Mouse (Mus musculus): ENCODE results near the gene Nup210. TPM values are rescaled to one million over a fixed set of nuclear protein-coding genes. Genes with fewer than 3 reads are reported as not detected.
A peak's percentile ranks its signal among the peaks of the same experiment; 100 is the strongest.

Gene Nup210
- total and polyA plus RNA-seq, 3 experiments = 46.3 to 394 (median 71.5) TPM

GRCm38 (mm10) chr6:91120206-91120605, 3.6 kb upstream of the Nup210 start:
- DNase-seq (ENCODE audit: low read depth, low spot score) = no peak
- Histone ChIP-seq H3K79me2 (ENCODE audit: control insufficient read depth, insufficient read depth, low read length, poor library complexity) (peaks cover 13% of the 10 kb centered on the region), H3K36me3 (ENCODE audit: control insufficient read depth in 1 of 2, insufficient read depth in 2 of 2, low read length in 2 of 2) (peaks cover 0 to 18% of the 10 kb centered on the region in 2 experiments; a peak in 2 of 4 replicates), H3K4me3 (ENCODE audit: control insufficient read depth in 1 of 2, insufficient read depth in 1 of 2, low read depth in 2 of 2, low read length in 2 of 2) (no peak overlapping the region), H3K9me3 (replicated peaks; ENCODE audit: insufficient read depth, low read length) (no peaks in the 10 kb centered on the region), H3K27ac (ENCODE audit: control insufficient read depth, low read depth, low read length) (peak overlapping the region; percentile 30; the same call in 1 of the 2 replicates), H3K9ac (ENCODE audit: control insufficient read depth, low read depth, low read length, poor library complexity, severe bottlenecking) (no peak overlapping the region), H3K4me1 (ENCODE audit: control insufficient read depth in 1 of 2, insufficient read depth in 2 of 2, low read length in 2 of 2) (peaks cover 5 to 16% of the 10 kb centered on the region in 2 experiments; a peak in 3 of 4 replicates), H3K27me3 (ENCODE audit: control insufficient read depth in 1 of 2, insufficient read depth in 2 of 2, low read length in 2 of 2) (no peaks in the 10 kb centered on the region)
- TF ChIP-seq HCFC1 (IDR thresholded peaks at IDR 0.05; ENCODE audit: low read depth, low read length) (no peak), MEF2A (IDR thresholded peaks at IDR 0.05; ENCODE audit: extremely low read depth, insufficient replicate concordance, low read depth, low read length, poor library complexity, severe bottlenecking) (no peak), RAD21 (IDR thresholded peaks at IDR 0.05; ENCODE audit: low read depth, low read length) (no peak), MXI1 (IDR thresholded peaks at IDR 0.05; ENCODE audit: low read depth, low read length) (no peak), SIN3A (IDR thresholded peaks at IDR 0.05; ENCODE audit: low read length) (no peak), CHD1 (IDR thresholded peaks at IDR 0.05; ENCODE audit: low read depth, low read length) (no peak), TBP (IDR thresholded peaks at IDR 0.05; ENCODE audit: low read depth, low read length) (no peak), CTCF (IDR thresholded peaks at IDR 0.05 in 2 of 3, conservative IDR thresholded peaks at IDR 0.05 in 1 of 3; ENCODE audit: control insufficient read depth in 1 of 3, insufficient read depth in 1 of 3, low read depth in 2 of 3, low read length in 3 of 3, poor library complexity in 1 of 3, severe bottlenecking in 1 of 3) (no peak), SMC3 (IDR thresholded peaks at IDR 0.05; ENCODE audit: low read depth, low read length) (no peak), TAL1 (IDR thresholded peaks at IDR 0.05; ENCODE audit: low read length) (no peak), EP300 (IDR thresholded peaks at IDR 0.05; ENCODE audit: low read depth in 1 of 2, low read length in 2 of 2) (no peak), UBTF (IDR thresholded peaks at IDR 0.05; ENCODE audit: borderline replicate concordance, insufficient read depth, low read depth, low read length) (no peak), ELF1 (IDR thresholded peaks at IDR 0.05; ENCODE audit: low read depth, low read length) (no peak), POLR2A (IDR thresholded peaks at IDR 0.05; ENCODE audit: control insufficient read depth in 1 of 2, insufficient read depth in 1 of 2, low read depth in 1 of 2, low read length in 2 of 2, poor library complexity in 1 of 2) (no peak), GATA1 (IDR thresholded peaks at IDR 0.05; ENCODE audit: low read depth, low read length) (no peak), NRF1 (IDR thresholded peaks at IDR 0.05; ENCODE audit: insufficient read depth, low read depth, low read length, poor library complexity, severe bottlenecking) (no peak), POLR2AphosphoS5 (IDR thresholded peaks at IDR 0.05; ENCODE audit: borderline replicate concordance, low read depth, low read length) (no peak), MYB (IDR thresholded peaks at IDR 0.05; ENCODE audit: low read depth, low read length) (no peak), USF1 (IDR thresholded peaks at IDR 0.05; ENCODE audit: low read depth, low read length) (no peak), MAFK (IDR thresholded peaks at IDR 0.05; ENCODE audit: borderline replicate concordance, low read depth, low read length) (no peak)

- Histone ChIP-seq H3K79me2 (ENCODE audit: control insufficient read depth, insufficient read depth, low read length, poor library complexity) (peaks cover 26% of the 10 kb centered on the region), H3K4me3 (ENCODE audit: control insufficient read depth in 1 of 2, insufficient read depth in 1 of 2, low read depth in 2 of 2, low read length in 2 of 2) (no peak overlapping the region), H3K27ac (ENCODE audit: control insufficient read depth, low read depth, low read length) (no peak overlapping the region), H3K36me3 (ENCODE audit: control insufficient read depth in 1 of 2, insufficient read depth in 2 of 2, low read length in 2 of 2) (peaks cover 0 to 24% of the 10 kb centered on the region in 2 experiments; a peak in 2 of 4 replicates), H3K9me3 (replicated peaks; ENCODE audit: insufficient read depth, low read length) (no peaks in the 10 kb centered on the region), H3K27me3 (ENCODE audit: control insufficient read depth in 1 of 2, insufficient read depth in 2 of 2, low read length in 2 of 2) (no peaks in the 10 kb centered on the region), H3K9ac (ENCODE audit: control insufficient read depth, low read depth, low read length, poor library complexity, severe bottlenecking) (no peak overlapping the region), H3K4me1 (ENCODE audit: control insufficient read depth in 1 of 2, insufficient read depth in 2 of 2, low read length in 2 of 2) (peaks cover 14 to 17% of the 10 kb centered on the region in 2 experiments)
- no peak for TF ChIP-seq E2F4 (IDR thresholded peaks at IDR 0.05; ENCODE audit: borderline replicate concordance, low read depth, low read length)
- TF ChIP-seq ZC3H11A (IDR thresholded peaks at IDR 0.05; ENCODE audit: low read depth, low read length) = no peak
- TF ChIP-seq SMC3 (IDR thresholded peaks at IDR 0.05; ENCODE audit: low read depth, low read length) = no peak
- no peak for TF ChIP-seq ZKSCAN1 (IDR thresholded peaks at IDR 0.05; ENCODE audit: low read depth, low read length)
- no peak for TF ChIP-seq ELF1 (IDR thresholded peaks at IDR 0.05; ENCODE audit: low read depth, low read length)
- no peak for TF ChIP-seq MXI1 (IDR thresholded peaks at IDR 0.05; ENCODE audit: low read depth, low read length)
- TF ChIP-seq KAT2A (conservative IDR thresholded peaks at IDR 0.05; ENCODE audit: low read depth, low read length) = no peak
- no peak for TF ChIP-seq CHD2 (IDR thresholded peaks at IDR 0.05; ENCODE audit: low read length)
- TF ChIP-seq USF1 (IDR thresholded peaks at IDR 0.05; ENCODE audit: low read depth, low read length) = no peak
- no peak for TF ChIP-seq BHLHE40 (IDR thresholded peaks at IDR 0.05; ENCODE audit: borderline replicate concordance, low read depth, low read length)
- TF ChIP-seq NRF1 (IDR thresholded peaks at IDR 0.05; ENCODE audit: insufficient read depth, low read depth, low read length, poor library complexity, severe bottlenecking) = no peak
- TF ChIP-seq RCOR1 (IDR thresholded peaks at IDR 0.05; ENCODE audit: low read depth, low read length) = no peak
- no peak for TF ChIP-seq UBTF (IDR thresholded peaks at IDR 0.05; ENCODE audit: borderline replicate concordance, insufficient read depth, low read depth, low read length)
- no peak for TF ChIP-seq ZMIZ1 (IDR thresholded peaks at IDR 0.05; ENCODE audit: low read depth, low read length)
- no peak for TF ChIP-seq GATA1 (IDR thresholded peaks at IDR 0.05; ENCODE audit: low read depth, low read length)
- no peak for TF ChIP-seq MAZ (IDR thresholded peaks at IDR 0.05; ENCODE audit: low read depth, low read length)
- no peak for TF ChIP-seq SIN3A (IDR thresholded peaks at IDR 0.05; ENCODE audit: low read length)
- no peak for TF ChIP-seq ETS1 (IDR thresholded peaks at IDR 0.05; ENCODE audit: low read depth, low read length)
- no peak for DNase-seq (ENCODE audit: low read depth, low spot score)
Measured at GRCm38 (mm10) chr6:91118526-91118925, 1.9 kb upstream of the Nup210 start.
